Mouse (Mus musculus) C2C12 (cell line): ENCODE results near the gene Morn4. TPM values are rescaled to one million over a fixed set of nuclear protein-coding genes. Genes with fewer than 3 reads are reported as not detected.

ENCODE experiments used
- H3K27me3 ChIP-seq: one replicate; pipeline ENCODE4 v1.6.1; 2011; ENCODE audit not compliant: control insufficient read depth, insufficient read depth, insufficient read length
- H3K36me3 ChIP-seq: one replicate; pipeline ENCODE4 v1.6.1; 2011; ENCODE audit not compliant: control insufficient read depth, insufficient read depth
- H3K4me3 ChIP-seq: one replicate; pipeline ENCODE4 v1.5.1; 2011; ENCODE audit warnings: mild to moderate bottlenecking, control low read depth; ENCODE audit not compliant: poor library complexity, insufficient read depth, severe bottlenecking
- H3K79me2 ChIP-seq: one replicate; pipeline ENCODE4 v1.6.1; 2011; ENCODE audit not compliant: control insufficient read depth, insufficient read depth
- H3K79me3 ChIP-seq: one replicate; pipeline ENCODE4 v1.6.1; 2011; ENCODE audit warnings: low read depth, control low read depth
- H3ac ChIP-seq: one replicate; pipeline ENCODE3; 2011; ENCODE audit warnings: low read depth; ENCODE audit not compliant: control insufficient read depth, insufficient read length
- CEBPB ChIP-seq: IDR thresholded peaks from one replicate; pipeline ENCODE4 v1.6.1; 2011; ENCODE audit warnings: low read depth, mild to moderate bottlenecking, control low read depth, moderate library complexity
- CTCF ChIP-seq: IDR thresholded peaks from one replicate; pipeline ENCODE4 v1.5.1; 2011; ENCODE audit not compliant: control insufficient read depth, insufficient read depth, insufficient read length
- FOSL1 ChIP-seq: IDR thresholded peaks from one replicate; pipeline ENCODE4 v1.8.0; 2011; ENCODE audit warnings: mild to moderate bottlenecking, low read length; ENCODE audit not compliant: poor library complexity, insufficient read depth, severe bottlenecking
- MAX ChIP-seq: IDR thresholded peaks from one replicate; pipeline ENCODE4 v1.6.1; 2011; ENCODE audit warnings: mild to moderate bottlenecking, control low read depth
- MYOD1 ChIP-seq: IDR thresholded peaks from one replicate; pipeline ENCODE4 v1.6.1; 2011; ENCODE audit warnings: low read depth; ENCODE audit not compliant: control insufficient read depth, insufficient read length
- MYOG ChIP-seq: IDR thresholded peaks from one replicate; pipeline ENCODE4 v1.6.1; 2011; ENCODE audit not compliant: control insufficient read depth, insufficient read length; ENCODE audit errors: extremely low read depth
- USF1 ChIP-seq: IDR thresholded peaks from one replicate; pipeline ENCODE4 v1.6.1; 2011; ENCODE audit warnings: low read depth, mild to moderate bottlenecking, control low read depth, moderate library complexity
- polyA plus RNA-seq: library from polyadenylated mRNA; unstranded; fragments of >200 nt; fragmentation: generic; extraction: Trizol; gene quantifications from one replicate; pipeline ENCODE4 v1.2.1, GENCODE M21; 2012; ENCODE audit warnings: missing spikeins

Gene Morn4
- polyA plus RNA-seq, 1 experiment = 16.5 TPM

DNA sequence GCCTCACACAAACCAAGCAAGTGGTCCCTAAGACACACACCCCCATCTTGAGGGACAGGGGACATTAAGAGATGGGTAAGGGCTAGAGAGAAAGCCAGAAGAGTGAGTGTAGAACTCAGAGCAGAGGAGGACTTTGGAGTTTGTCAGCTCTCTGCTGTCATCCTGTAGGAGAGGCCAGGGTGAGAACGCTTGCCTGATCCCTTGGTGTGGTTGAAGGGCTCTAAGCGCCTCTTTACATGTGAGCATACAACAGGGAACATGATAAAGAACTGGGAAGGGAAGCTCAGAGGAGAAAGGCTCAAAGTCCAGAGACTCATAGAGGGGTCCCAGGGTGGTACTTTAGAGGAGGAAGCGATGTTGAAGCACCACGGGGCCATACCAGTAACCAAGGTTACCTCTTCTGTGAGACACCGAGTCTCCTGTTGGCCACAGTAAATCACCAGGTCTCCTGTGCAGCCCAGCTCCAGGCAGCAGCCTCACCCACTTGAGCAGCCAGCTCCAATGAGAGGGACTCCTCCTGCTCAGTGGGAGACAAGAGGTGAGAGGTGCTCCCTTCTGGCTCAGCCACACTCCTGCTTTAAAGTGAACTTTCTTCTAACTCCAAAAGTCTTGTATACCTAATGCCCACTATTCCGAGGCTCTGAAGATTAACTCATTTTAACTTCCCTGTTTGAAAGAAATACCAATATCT lies 29.3 kb downstream of the Morn4 start:
- Histone ChIP-seq H3K27me3 (peaks cover 10% of the 10 kb centered on the region), H3ac (no peak overlapping the region), H3K79me2 (no peaks in the 10 kb centered on the region), H3K36me3 (no peaks in the 10 kb centered on the region), H3K4me3 (no peak overlapping the region), H3K79me3 (no peaks in the 10 kb centered on the region)
- no peak for TF ChIP-seq FOSL1
- no peak for TF ChIP-seq MAX
- TF ChIP-seq MYOG = no peak
- TF ChIP-seq CEBPB = no peak
- TF ChIP-seq MYOD1 = no peak
- no peak for TF ChIP-seq USF1
- no peak for TF ChIP-seq CTCF

DNA sequence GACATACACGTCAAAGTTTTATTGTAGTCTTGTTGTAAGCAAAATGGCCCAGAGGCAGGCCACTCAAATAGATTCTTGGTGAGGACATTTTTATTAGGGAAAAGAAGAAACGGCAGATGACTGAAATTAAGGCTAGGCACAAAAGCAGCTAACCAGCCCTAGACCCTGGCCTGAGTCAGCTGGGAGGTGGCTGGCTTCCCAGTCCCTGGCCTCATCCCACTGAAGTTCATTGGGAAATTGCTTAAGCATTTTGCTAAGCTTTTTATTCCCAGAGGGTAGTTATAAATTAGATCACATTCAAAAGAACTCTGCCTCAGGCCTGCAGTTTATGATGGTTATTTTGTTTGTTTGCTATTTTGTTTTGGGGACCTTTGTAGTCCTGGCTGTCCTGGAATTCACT lies 30.3 kb downstream of the Morn4 start:
- no peaks in the 10 kb centered on the region for H3K79me2 ChIP-seq

DNA sequence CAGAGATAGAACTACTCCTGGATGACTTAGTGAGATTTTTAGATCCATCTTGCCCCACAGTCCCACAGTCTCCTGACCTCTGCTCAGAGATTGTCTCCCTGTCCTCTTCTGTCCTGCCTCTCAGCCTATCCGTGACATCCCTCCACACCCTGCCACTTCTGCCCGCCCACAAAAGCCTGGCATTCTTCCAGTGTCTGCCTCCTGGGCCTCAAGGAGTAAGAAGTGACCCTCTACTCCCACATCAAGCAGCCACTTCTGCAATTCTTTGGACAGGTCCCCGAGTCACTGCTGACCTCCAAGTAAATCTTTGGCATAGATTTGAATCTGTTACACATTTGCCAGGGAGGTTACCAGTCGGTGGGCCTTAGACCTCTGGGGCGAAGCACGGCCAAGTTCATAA lies 31.9 kb downstream of the Morn4 start:
- Histone ChIP-seq H3ac (no peak overlapping the region), H3K27me3 (peaks cover 4% of the 10 kb centered on the region), H3K36me3 (no peaks in the 10 kb centered on the region), H3K79me2 (no peaks in the 10 kb centered on the region), H3K4me3 (no peak overlapping the region), H3K79me3 (no peaks in the 10 kb centered on the region)
- no peak for TF ChIP-seq MYOD1
- no peak for TF ChIP-seq USF1
- TF ChIP-seq MAX = no peak
- no peak for TF ChIP-seq CEBPB
- no peak for TF ChIP-seq FOSL1
- no peak for TF ChIP-seq CTCF
- no peak for TF ChIP-seq MYOG

More for the DNA sequence above, 30.3 kb downstream of the Morn4 start:
- Histone ChIP-seq H3K79me3 (no peaks in the 10 kb centered on the region), H3K4me3 (no peak overlapping the region), H3K36me3 (no peaks in the 10 kb centered on the region), H3K27me3 (peaks cover 10% of the 10 kb centered on the region), H3ac (no peak overlapping the region)
- TF ChIP-seq MYOD1 (no peak), USF1 (no peak), MAX (no peak), CEBPB (no peak), MYOG (no peak), FOSL1 (no peak), CTCF (no peak)

DNA sequence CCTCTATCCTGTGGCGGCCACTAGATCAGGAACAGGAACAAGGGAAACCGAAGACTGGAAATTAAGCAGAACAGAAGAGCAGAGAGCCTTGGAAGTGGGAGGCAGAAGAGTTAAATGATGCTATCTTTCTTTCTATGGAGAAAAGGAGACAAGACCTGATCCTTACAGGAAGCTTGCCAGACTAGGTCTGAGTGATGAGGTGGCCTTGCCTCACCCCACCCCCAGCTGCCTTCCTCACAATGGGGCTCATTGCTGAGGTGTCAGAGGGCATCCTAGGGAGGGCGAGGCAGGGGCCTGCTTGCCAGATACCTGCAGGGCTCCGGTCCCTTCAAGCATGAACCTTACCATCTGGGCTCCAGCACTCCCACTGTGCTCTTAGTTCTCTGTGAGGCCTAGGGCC lies 34.2 kb downstream of the Morn4 start, which contains the start of gene 4933411K16Rik:
Gene 4933411K16Rik (plus strand): TSS at position 301 of the 400 bp plus-strand sequence.
- Histone ChIP-seq H3K36me3 (no peaks in the 10 kb centered on the region), H3ac (no peak within 1 kb of the TSS), H3K27me3 (no peaks in the 10 kb centered on the region), H3K79me3 (no peaks in the 10 kb centered on the region), H3K4me3 (no peak within 1 kb of the TSS), H3K79me2 (no peaks in the 10 kb centered on the region)
- no peak for TF ChIP-seq MAX
- no peak for TF ChIP-seq CEBPB
- no peak for TF ChIP-seq MYOD1
- no peak for TF ChIP-seq FOSL1
- TF ChIP-seq CTCF = no peak
- no peak for TF ChIP-seq USF1
- TF ChIP-seq MYOG = no peak

DNA sequence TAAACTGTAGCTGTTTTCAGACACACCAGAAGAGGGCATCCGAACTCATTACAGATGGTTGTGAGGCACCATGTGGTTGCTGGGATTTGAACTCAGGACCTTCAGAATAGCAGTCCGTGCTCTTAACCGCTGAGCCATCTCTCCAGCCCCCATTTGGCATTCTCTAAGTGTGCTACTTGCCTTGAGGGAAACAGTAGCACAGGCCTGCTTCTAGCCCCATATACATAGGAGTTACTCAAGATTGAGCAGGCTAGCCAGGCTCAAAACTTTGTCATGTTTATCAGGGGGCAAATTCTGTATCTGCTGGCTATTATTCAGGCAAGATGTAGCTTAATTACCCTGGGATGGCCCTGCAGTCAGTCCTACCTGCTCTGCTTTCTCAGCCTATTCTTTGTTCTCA lies 34.8 kb downstream of the Morn4 start:
- Histone ChIP-seq H3K4me3 (no peak overlapping the region), H3K27me3 (no peaks in the 10 kb centered on the region), H3K79me3 (no peaks in the 10 kb centered on the region), H3ac (no peak overlapping the region), H3K79me2 (no peaks in the 10 kb centered on the region), H3K36me3 (no peaks in the 10 kb centered on the region)
- TF ChIP-seq USF1 = no peak
- no peak for TF ChIP-seq CEBPB
- no peak for TF ChIP-seq MYOD1
- TF ChIP-seq MAX = no peak
- no peak for TF ChIP-seq CTCF
- no peak for TF ChIP-seq FOSL1

DNA sequence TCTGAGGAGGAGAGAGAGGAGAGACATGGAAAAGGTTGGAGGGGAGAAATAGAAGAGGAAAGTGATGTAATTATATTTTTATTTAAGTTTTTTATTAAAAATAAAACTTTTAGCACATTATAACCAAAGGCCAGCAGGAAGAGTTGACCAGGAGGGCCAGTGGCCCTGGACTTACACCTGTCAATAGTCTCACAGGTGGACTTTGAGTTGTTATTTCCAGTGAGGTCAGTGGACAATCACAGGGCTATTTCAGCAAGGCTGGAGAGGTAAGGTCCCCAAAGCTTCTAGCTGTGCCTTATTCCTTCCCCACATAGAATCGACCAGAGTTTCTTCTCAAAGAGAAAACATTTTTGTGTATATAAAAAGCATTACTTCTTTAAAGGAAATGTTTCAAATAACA lies 35.9 kb downstream of the Morn4 start:
- H3K4me3 ChIP-seq = no peak overlapping the region
- H3K27me3 ChIP-seq = no peaks in the 10 kb centered on the region
- H3K79me3 ChIP-seq = no peaks in the 10 kb centered on the region
- H3K36me3 ChIP-seq = no peaks in the 10 kb centered on the region
- no peaks in the 10 kb centered on the region for H3K79me2 ChIP-seq
- TF ChIP-seq CEBPB (no peak), USF1 (no peak), MYOD1 (no peak), FOSL1 (no peak), MAX (no peak), MYOG (no peak), CTCF (no peak)
- no peak overlapping the region for H3ac ChIP-seq
